Mouse (Mus musculus) cortical plate, adult 2 months (tissue): ENCODE measurements around the gene 5430427O19Rik.

Source experiments
- CTCF ChIP-seq: fragments of 200-500 bp; IDR thresholded peaks from 2 replicates; pipeline ENCODE4 v1.5.1; 2011; ENCODE audit warnings: mild to moderate bottlenecking, control low read depth, low read length; ENCODE audit not compliant: insufficient read depth; ENCODE audit errors: extremely low read depth
- POLR2A ChIP-seq: fragments of 200-500 bp; IDR thresholded peaks from 2 replicates; pipeline ENCODE4 v1.6.1; 2011; ENCODE audit warnings: mild to moderate bottlenecking, low read length, control low read depth; ENCODE audit not compliant: insufficient read depth; ENCODE audit errors: extremely low read depth

GRCm38 (mm10) chrX:85855938-85856337, 14.2 kb upstream of the 5430427O19Rik start:
- TF ChIP-seq POLR2A (no peak), CTCF (no peak)
